Mouse (Mus musculus): ENCODE results near the gene Spata3.

Gene Spata3

DNA sequence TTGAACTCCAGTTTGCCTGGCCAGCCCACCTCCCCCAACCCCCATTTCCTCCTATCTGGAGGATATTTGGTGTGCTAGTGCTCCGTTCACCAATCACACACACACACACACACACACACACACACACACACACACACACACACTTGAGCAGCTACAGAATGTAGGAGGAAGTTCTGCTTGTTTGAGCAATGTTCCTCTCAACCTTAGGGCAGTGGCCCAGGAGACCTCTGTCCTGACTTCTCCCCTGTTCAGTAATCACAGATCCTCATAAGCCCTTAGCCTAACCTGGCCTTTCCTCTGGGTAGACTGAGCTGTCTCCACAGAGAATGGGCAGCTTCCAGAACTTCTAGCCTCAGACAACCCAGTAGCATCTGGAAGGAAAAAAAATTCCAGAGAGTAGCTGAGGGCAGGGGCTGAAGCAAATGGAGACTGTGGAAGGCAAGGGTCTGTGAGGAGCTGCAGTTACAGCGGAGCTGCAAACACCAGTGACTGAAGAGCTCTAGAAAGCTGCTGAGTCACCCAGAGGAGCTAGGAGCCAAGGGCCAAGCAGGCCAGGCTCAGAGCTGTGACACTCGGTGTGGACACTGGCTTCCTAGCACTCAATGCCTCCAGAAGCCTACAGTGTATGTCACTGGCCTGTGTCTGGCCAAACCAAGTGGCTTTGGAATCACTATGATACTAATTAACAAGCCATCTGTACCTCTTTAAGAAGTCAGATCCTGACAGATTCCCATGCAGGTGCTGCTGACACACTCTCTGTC lies 21.8 kb downstream of the Spata3 start:
- no peak for DNase-seq

DNA sequence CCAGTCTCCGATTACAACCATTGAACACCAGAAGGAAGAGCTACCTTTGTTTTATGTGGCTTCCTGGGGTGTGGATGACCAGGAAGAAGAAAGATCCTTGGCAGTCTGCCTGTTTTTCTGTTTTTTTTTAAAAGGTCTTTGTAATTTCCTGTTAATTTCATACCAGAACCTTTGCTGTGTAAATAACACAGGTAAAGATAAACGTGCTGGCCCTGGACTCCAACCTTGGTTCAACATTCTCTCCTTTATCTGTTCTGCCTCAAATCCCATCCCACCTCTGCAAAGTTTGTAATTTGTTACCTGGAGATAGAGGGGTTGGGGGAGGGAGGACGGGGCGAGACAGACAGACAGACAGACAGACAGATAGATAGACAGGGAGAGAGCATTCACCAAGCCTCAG lies 23.5 kb downstream of the Spata3 start:
- DNase-seq, result no peak

DNA sequence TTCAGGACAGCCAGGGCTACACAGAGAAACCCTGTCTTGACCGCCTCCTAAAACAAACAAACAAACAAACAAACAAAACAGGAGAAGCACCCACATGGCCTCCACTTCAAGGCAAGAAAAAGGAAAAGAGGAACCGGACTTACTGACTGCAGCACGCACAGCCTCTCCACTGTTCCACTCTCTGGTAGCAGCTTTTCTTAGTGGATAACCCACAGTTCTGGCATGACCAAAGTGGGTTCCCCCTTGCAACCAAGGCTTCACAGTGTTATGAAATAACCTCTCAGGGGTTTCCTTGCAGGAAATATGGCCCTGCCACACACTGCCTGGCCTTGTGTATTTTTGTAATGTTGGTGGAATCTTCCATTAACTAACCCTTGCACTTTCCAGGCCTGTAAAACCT lies 24.2 kb downstream of the Spata3 start:
- no peak for DNase-seq

DNA sequence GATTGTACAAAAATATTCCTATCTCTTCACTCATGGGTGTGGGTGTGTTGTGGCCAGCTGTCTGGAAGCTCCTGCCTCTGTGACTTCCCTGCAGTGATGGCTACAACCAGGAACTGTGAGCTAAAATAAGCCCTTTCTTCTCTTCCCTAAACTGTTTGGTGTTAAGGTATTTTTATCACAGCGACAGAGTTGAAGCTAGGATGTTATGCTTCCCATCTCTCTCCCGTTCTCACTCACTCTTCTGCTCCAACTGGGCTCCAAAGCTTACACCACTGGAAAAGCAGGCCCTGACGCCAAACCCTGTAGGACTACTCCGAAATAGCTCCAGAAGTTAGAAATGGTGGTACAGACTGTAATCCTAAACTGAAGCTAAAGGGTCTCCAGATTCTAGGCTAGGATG lies 28.4 kb downstream of the Spata3 start:
- no peak for DNase-seq

DNA sequence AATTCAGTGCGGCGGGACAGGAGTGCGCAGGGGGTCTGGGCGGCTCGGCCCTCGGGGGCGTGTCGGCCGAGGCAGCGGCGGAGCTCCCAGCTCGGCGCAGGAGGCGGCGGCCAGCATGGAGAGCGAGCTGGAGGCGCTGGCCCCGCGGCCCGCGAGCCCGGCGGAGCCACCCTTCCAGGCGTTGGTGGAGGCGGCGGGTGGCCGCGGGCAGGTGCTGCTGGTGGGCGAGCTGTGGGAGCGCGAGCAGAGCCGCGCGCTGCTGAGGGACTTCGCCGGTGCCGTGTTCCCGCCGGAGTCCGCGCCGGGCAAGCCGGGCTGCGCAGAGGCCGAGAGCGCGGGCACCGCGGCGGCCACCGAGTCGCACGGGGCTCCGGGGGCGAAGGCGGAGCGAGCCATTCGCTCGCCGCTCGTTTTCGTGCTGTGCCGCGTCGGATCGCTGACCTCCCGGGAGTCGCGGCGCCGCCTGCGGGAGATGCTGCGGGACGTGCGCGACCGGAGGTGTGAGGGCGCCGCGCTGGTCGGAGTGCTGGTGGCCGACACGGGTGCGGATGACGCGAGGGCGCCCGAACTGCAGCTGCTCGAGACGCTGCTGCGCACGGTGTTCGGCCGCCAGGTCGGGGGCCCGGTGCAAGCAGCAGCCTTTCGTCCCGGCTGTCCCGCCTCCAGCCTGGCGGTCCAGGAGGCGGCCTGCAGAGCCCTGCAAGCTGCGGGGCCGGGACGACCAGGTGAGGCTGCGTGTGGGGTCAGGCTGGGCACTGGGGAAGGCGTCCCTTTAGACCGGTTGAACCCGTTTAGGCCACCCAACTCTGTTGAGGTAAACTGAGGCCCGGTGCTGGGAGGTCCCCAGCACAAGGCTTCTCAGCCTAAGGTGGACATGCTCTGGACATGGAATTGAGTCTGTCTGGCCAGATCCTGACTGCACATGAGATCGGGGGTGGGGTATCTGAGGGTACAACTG lies 29.5 kb downstream of the Spata3 start, which contains the start of gene 2810459M11Rik:
TSS of gene 2810459M11Rik (plus strand) at position 16 of the 958 bp plus-strand sequence.
- peak; percentile 36 for DNase-seq

DNA sequence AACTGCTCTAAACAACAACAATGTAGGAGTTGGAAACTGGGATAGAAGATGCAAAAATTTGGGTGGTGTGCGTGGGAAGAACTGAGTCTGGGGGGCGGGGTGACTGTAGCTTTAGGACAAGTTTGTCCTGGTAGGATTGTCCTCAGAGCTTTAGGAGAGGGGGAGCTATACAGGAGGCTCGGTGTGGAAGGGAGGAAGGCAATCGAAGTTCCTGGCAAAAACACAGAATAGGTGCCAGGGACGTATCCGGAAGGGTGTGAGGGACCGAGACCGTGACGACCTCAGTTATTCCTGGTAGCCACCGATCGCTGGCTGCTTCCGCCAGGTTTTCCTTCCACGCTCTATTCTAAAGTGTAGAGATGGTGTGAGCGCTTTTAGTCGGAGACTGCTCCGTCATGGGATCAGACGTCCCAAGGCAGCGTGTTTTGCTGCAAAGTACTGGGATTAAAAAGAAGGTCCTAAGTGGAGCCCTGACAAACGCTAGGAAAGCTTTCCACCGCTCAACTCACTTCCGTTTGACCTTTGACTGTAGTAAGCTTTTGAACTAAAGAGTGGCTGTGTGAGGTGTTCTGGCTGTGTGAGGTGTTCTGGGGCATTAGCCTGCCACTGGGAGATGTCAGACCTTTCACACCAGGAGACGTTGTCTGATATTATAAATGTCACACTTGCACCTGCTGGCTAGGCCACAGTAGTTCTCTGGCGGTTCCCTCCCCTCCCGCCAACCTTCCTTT lies 30.4 kb downstream of the Spata3 start:
- no peak for DNase-seq

DNA sequence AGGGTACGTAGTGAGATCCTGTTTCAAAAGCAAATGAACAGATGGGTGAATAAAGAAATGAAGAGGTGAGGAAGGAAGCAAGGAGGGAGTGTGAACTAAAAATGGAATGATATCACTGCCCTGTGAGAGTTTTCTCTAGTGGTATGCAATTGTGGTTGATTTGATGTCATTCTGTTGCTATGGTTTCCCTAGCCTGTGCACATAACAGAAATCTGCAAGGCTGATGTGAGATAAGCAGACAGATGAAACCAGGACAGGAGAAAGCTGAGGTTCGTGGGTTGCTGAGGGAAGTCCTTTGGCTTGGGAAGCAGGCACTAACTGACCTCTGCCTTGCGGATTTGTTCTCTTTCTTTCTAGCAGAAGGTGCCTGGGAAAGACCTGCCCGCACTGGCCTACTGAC lies 31.6 kb downstream of the Spata3 start:
- DNase-seq, result no peak

DNA sequence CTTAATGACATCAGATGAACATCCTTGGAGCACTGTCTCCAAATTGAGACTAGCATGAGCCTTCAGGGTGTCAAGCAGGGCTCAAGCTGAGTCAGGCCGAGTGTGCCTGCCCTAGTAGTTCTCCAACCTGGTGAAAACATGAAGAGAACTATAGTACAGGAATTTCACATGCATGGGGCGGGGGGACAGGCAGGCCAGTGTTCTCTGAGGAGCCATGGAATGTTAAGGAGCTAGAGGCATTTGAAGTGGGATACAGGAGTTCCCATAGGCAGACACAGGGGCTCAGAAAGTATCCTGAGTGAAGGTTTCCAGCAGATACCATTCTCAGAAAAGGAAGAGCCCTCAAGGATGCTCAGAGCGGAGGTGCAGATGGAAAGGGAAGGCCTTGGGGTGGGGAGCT lies 32.1 kb downstream of the Spata3 start:
- DNase-seq, result no peak

DNA sequence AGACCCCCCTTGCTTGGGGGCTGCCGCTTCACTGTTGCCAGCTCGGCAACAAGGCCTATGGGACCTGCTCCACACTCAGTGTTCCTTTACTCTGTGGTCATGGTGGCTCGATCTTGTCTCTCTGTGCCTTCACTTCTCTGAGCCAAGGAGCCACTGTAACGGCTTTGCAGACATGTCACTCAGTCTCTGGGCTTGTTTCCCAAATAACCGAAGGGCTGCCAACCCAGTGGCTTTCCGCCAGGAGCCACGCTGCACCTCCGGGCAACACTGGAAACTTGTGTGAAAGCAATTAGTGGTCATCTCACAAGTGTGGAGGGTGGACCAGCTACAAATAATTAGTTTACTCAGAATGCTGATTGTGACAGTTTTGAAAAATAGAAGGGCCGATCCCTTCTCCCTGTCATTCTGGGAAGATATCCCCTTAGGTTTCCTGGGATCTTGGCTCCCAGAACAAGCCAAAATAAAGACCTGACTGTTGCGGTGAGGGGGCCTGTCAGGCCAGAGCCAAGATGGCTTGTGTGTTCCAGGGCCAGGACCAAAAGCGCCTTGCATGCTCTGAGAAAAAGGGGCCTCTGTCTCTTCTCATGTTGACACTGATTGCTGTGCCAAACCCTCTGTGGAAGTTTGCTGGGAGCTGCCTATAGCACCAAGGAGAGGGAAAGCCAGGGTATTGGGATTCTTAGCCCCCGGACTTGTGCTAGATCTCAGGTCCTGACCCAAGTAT lies 36.7 kb downstream of the Spata3 start:
- DNase-seq, result no peak

DNA sequence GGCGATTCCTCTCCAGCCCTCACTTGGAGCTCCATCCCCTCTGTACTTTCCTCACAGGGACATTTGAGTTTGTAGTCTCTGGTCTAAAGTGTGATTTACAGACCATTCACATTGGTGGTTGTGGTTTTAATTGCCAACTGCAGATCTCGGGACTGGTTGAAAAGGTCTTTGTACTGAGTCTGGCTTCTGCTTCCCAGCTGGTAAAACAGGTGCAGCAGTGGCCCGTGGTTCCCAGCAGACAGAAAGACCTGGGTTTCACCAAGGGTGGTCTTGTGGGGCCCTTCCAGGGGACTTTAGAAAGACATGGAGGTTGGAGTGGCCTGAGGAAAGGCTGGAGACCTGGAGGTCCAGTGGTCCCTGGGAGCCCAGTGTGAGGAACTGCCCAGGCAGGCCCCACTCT lies 38.3 kb downstream of the Spata3 start:
- DNase-seq, result no peak

DNA sequence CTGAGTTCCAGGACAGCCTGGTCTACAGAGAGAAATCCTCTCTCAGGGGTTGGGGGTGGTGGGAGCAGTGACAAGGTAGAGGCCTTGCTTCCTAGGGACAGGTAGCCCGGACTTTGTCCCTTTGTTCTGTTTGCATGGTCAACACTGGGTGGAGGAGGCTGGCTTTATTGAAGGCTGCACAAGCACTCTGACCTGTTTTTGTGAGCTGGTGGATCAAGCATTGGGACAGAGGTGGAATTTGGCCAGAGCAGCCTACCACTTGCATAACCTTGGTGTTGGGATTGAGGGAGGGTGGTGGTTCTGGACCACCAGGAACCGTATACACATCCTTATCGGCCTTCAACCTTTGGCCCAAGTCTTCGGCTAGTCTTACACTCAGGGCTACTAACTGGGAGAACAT lies 39.7 kb downstream of the Spata3 start:
- DNase-seq, result no peak

DNA sequence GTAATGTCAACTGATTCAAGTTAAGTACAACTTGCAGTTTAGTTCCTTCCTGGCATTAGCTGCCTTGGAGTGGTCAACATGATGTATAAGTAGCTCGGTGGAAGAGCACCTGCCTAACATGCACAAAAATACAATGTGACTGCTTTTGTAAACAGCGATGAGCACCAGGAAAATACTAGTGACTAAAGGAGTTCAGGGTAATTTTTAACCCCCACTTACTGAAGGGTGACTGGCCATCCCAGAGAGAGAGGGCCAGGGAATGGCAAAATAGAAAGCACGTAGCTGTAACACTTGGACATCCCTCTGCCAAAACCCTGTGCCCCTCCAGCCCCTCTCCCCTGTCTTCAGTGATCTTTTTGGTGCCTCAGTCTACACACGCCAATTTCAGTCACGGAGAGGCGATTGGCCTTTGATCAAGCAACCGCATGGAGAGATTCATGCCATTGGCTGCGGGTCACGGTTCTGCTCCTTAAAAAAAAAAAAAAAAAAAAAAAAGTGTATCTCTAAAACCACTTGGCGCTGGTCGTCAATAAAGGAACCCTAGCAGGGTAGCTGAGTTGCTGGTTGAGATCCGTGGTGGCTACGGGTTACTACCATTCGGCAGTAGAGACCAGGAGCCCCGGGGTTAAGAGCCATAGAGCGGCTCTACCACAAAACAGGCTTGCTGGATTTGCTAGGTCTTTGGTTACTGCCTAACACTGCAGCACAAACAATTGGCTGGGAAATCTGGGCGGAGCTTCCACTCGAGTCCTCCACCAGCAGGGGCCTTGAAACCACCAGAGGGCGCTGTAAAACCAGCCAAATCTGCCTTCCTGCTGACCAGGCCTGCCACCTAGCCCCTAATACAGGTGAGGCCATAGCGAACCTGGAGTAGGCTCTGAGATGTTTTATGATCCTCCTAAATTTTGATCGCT lies 42.5 kb downstream of the Spata3 start:
- peak; percentile 95 for DNase-seq

DNA sequence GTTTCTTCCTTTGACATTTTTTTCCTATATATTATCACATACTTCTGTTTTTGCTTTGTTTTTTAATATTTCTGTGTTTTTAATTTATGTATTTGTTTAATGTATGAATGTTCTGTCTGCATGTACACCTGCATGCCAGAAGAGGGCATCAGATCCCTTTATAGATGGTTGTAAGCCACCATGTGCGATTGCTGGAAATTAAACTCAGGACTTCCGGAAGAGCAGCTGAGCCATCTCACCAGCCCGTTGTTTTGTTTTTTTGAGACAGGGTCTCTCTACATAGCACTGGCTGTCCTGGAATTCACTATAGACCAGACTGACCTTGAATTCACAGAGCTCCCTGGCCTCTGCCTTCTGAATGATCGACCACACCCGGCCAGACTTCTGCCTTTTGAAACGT lies 45.9 kb downstream of the Spata3 start:
- DNase-seq, result no peak

DNA sequence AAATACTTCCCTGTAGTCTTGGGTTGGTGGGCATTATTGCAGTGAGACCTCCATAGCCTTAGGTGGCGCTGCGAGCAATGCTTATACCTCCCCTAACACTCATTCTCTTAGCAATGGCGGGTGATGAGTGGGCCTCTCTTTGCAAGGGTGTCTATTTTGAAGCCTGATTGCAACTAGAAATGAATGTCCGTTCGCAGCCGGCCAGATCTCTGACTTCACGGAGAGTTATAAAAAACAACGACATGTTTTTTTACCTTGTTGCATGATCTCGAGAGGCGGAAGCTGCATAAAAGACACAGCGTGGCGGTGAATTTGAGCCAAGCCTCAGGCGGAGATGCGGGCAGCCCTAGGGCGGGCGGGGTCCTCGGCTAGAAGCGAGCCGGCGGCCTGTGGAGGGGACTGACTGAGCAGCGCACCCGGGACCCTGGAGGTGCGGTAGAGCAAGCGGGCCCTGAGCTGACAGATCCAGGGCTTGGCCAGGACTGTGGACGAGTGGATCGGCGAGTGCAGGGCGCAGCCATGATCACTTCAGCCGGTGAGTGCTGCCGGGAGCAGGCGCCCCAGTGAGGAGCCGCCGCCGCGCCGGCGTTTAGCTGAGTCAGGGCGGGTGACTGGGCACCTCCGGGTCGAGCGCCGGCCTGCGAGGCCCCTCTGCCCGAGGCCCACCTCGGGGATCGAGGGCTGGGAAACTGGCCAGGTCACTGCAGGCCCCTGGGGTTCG lies 47.8 kb downstream of the Spata3 start, which contains the start of gene Psmd1:
TSS of gene Psmd1 (plus strand) at position 117 of the 721 bp plus-strand sequence.
- peak; percentile 92 for DNase-seq

DNA sequence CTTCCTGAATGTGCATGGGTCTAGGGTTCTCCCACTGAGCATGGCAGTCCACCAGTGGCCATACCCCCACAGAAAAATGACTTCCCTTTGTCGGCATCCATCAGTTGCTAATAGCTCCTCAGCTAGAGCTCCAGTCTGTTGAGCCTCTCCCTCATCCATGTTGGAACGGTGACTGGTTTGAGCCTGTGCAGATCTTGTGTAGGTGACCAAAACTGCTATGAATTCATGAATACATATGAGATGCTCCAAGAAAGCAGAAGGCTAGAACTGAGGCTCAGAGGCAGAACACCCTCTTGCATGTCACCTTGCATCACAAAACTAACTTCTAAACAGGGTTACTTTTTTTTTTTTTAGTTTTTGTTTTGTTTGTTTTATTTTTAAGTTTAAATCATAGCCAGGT lies 59.9 kb downstream of the Spata3 start:
- DNase-seq, result no peak
